In genomic region chr5:140035025-140035330, GRCm38 (mm10) we compare ENCODE assay signal across 10 mouse cellular contexts.
DNase-seq lines count a peak whose midpoint lies in the region; ATAC-seq and TF ChIP-seq lines count a peak whose summit lies in the region.
"Had no signal": no experiment of that assay in that cellular context is flagged by ENCODE, and none has a peak within 500 bp of the region (broad histone marks: within the 10 kb centered on the region; RNA-seq: fewer than 3 reads in every experiment).

No protein-coding gene starts in this region.

- no peak for TF ChIP-seq POLR2A in brain, embryonic 14.5 days (IDR thresholded peaks at IDR 0.05; ENCODE audit: borderline replicate concordance, extremely low read depth, insufficient read depth, insufficient read length, poor library complexity, severe bottlenecking)

- no peak overlapping the region for H3K4me2 ChIP-seq in neural tube, embryonic 12.5 days (replicated peaks)
- H3K4me2 ChIP-seq in liver, embryonic 11.5 days: no peak overlapping the region
- no peak overlapping the region for H3K4me2 ChIP-seq in hindbrain, embryonic 13.5 days
- H3K4me2 ChIP-seq: lung, embryonic 15.5 days had no signal

- H3K4me3 ChIP-seq in neural tube, embryonic 12.5 days: no peak overlapping the region
- no peak overlapping the region for H3K4me3 ChIP-seq in liver, embryonic 11.5 days (ENCODE audit: low read depth, low read length)
- no peak overlapping the region for H3K4me3 ChIP-seq in hindbrain, embryonic 13.5 days
- H3K4me3 ChIP-seq: lung, embryonic 15.5 days had no signal

- no peaks in the 10 kb centered on the region for H3K9me3 ChIP-seq in neural tube, embryonic 12.5 days
- H3K9me3 ChIP-seq in liver, embryonic 11.5 days (ENCODE audit: control insufficient read depth, low read length): no peaks in the 10 kb centered on the region
- no peaks in the 10 kb centered on the region for H3K9me3 ChIP-seq in hindbrain, embryonic 13.5 days
- H3K9me3 ChIP-seq: lung, embryonic 15.5 days had no signal

- ATAC-seq in neural tube, embryonic 12.5 days (ENCODE audit: low FRiP score, low read depth): 0 out of 2 replicates have a peak, but pooled peaks have one; percentile 7
- ATAC-seq in liver, embryonic 11.5 days (replicated peaks; ENCODE audit: low FRiP score): peak; percentile 42
- ATAC-seq in hindbrain, embryonic 13.5 days (ENCODE audit: low FRiP score): no peak

- TF ChIP-seq CTCF in brain, embryonic 14.5 days (IDR thresholded peaks at IDR 0.05; ENCODE audit: borderline replicate concordance, extremely low read depth, insufficient read depth, insufficient read length): peak; percentile 65

- no peak for DNase-seq in neural tube, embryonic 10.5 days (ENCODE audit: extremely low spot score, low spot score)
- DNase-seq in brain, embryonic 14.5 days (ENCODE audit: low read depth): peak; percentile 28
- no peak for DNase-seq in liver, embryonic 11.5 days (ENCODE audit: low spot score)
- peak; percentile 20 for DNase-seq in thymus, postnatal 25 days
- DNase-seq in urinary bladder, adult 2 months (ENCODE audit: low spot score): no peak
- DNase-seq: heart, postnatal 10 days; right cerebral cortex, adult 18-20 months had no signal

- no peaks in the 10 kb centered on the region for H3K36me3 ChIP-seq in neural tube, embryonic 12.5 days
- H3K36me3 ChIP-seq in liver, embryonic 11.5 days (ENCODE audit: control insufficient read depth, insufficient read depth, low read length): no peaks in the 10 kb centered on the region
- H3K36me3 ChIP-seq in hindbrain, embryonic 13.5 days: no peaks in the 10 kb centered on the region
- H3K36me3 ChIP-seq: lung, embryonic 15.5 days had no signal

- WGBS in neural tube, embryonic 12.5 days: 53% methylated on average over 1 of the region's 1 CpGs
- 45% methylated on average over 1 of the region's 1 CpGs for WGBS in liver, embryonic 11.5 days
- WGBS in hindbrain, embryonic 13.5 days: 52% methylated on average over 1 of the region's 1 CpGs

- H3K27ac ChIP-seq in neural tube, embryonic 12.5 days: no peak overlapping the region
- H3K27ac ChIP-seq in liver, embryonic 11.5 days (ENCODE audit: low read depth, low read length): no peak overlapping the region
- H3K27ac ChIP-seq in hindbrain, embryonic 13.5 days: no peak overlapping the region
- H3K27ac ChIP-seq: lung, embryonic 15.5 days had no signal

- H3K9ac ChIP-seq in neural tube, embryonic 12.5 days: no peak overlapping the region
- no peak overlapping the region for H3K9ac ChIP-seq in liver, embryonic 11.5 days (ENCODE audit: low read depth, low read length)
- no peak overlapping the region for H3K9ac ChIP-seq in hindbrain, embryonic 13.5 days
- H3K9ac ChIP-seq: lung, embryonic 15.5 days had no signal

- no peaks in the 10 kb centered on the region for H3K4me1 ChIP-seq in neural tube, embryonic 12.5 days
- peaks cover 12% of the 10 kb centered on the region for H3K4me1 ChIP-seq in liver, embryonic 11.5 days (replicated peaks; ENCODE audit: control insufficient read depth, insufficient read depth, low read length)
- peaks cover 13% of the 10 kb centered on the region; the same call in 1 of the 2 replicates for H3K4me1 ChIP-seq in hindbrain, embryonic 13.5 days (replicated peaks)
- H3K4me1 ChIP-seq: lung, embryonic 15.5 days had no signal

- H3K27me3 ChIP-seq in neural tube, embryonic 12.5 days (replicated peaks): no peaks in the 10 kb centered on the region
- H3K27me3 ChIP-seq in liver, embryonic 11.5 days (replicated peaks; ENCODE audit: control insufficient read depth, insufficient read depth, low read length): no peaks in the 10 kb centered on the region
- no peaks in the 10 kb centered on the region for H3K27me3 ChIP-seq in hindbrain, embryonic 13.5 days
- H3K27me3 ChIP-seq: lung, embryonic 15.5 days had no signal

Comparison
In these comparisons a context has a peak if more than half of its experiments do, and no peak if none do; other contexts are left out.
1. DNase-seq: peak in brain, embryonic 14.5 days (single experiment) and thymus, postnatal 25 days (single experiment); none in neural tube, embryonic 10.5 days (single experiment), liver, embryonic 11.5 days (single experiment) and urinary bladder, adult 2 months (single experiment).